Mouse (Mus musculus) right cerebral cortex, postnatal 36 days (tissue): ENCODE data around the gene Lyrm9.

Experiments used
- DNase-seq, 2 experiments: peaks; one replicate each; pipeline ENCODE4 v3.0.0; 2022; ENCODE audit warnings: low spot score in 2 of 2, mixed read lengths in 1 of 2

The Lyrm9 gene

GRCm38 (mm10) chr11:78814461-78814941, 11.9 kb upstream of the Lyrm9 start:
- no peak for DNase-seq

- no peak for DNase-seq
Observed at GRCm38 (mm10) chr11:78815986-78816792, 10.2 kb upstream of the Lyrm9 start.

- DNase-seq: no peak
Observed at GRCm38 (mm10) chr11:78817311-78818022, 8.9 kb upstream of the Lyrm9 start.

DNA sequence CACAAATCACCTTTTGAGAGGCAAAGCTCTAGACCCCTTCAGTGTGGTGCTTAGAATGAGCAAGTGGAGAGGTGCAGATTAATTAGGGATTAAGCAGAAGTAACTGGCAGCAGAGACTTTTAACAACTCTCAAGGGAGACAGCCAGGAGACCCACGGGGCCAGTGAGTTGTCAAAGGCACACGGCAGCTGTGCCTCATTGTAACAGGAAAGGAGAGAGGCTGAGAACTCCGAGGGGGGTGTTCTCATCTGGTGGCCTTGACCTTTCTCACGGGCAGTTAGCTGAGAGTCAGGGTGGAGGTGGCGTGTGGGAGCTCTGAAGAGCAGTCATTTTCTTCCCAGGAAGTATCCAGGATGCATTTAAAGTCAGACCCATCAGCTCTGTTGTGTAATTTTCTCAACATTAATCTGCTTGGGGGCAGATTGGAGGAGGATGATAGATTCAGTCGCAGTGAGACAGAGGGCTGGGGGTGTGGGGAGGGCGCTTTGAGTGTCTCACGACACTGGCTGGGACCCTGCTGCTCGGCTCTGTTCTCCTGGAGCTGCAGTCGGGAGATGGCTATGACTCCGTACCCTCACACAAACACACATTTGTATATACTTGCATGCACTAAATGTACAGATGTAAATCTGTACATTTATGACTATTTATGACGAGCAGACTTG, 5.9 kb upstream of the Lyrm9 start:
- DNase-seq: no peak

- no peak for DNase-seq
Observed at GRCm38 (mm10) chr11:78822792-78823498, 3.4 kb upstream of the Lyrm9 start.

- peak in 1 of 2 experiments; percentile 20 for DNase-seq
Observed at GRCm38 (mm10) chr11:78827546-78827945, 1.2 kb downstream of the Lyrm9 start.

GRCm38 (mm10) chr11:78828386-78828785, 2.0 kb downstream of the Lyrm9 start:
- no peak for DNase-seq

DNA sequence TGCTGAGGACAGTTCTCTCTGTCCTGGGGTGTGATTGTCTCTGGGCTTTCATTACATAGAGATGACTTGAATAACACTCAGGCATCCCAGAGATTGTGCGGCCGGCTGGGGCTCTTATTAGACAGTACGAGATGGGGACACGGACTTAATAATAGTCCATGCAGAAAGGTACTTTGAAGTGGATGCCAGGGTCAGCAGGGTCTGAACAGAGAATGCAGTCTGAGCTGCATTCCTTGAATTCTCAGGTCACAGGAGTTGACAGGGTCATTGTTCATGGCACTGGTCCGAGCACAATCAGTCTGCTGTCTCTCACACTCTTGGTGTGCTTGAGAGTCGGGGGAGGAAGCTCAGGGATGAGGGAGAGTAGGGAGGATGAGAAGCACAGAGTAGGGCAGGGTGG, 3.0 kb downstream of the Lyrm9 start:
- DNase-seq: no peak

DNA sequence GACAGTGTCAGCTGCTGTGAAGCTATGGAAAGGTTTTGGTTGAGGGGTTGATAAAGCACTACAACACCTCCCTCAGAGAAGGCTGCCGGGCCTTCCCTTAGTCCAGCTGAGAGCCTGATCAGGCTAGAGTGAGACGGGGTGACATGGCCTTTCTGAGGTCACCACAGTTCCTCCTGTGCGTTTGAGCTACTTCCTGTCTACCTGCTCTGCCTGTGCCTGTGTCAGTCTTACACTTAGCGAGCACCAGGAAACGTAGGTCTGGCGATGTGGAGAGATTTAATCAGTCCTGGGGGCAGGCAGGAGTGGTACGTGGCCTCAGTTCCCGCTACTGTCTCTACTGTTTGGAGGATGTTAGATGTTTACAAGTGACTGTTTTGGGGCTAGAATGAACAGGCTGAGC, 3.8 kb downstream of the Lyrm9 start:
- DNase-seq: no peak

GRCm38 (mm10) chr11:78831716-78832115, 5.3 kb downstream of the Lyrm9 start:
- peak; percentile 64 for DNase-seq

DNA sequence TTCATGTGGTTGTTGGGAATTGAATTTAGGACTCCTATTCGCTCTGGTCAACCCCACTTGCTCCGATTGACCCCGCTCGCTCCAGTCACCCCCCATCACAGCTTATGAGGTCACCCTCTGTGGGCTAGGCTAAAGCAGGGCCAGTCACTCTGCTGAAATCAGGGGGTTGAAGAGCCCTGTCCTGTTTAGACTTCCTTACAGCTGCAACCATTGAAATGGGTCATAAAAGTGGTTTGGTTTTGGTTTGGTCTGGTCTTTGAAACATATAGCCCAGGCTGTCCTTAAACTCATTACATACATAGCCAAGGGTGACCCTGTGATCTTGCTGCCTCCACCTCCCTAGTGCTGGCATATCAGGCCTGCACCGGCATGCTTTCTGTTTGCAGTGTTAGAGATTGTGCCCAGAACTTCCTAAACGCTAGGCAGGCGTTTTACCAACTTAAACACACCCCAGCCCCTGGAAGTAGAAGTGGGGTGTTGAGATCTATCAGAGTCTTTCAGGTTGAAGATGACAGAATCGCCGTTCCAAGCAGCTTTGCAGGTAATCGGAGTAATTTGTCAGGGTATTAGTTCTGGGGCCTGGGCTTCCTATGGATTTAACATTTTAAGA, 5.8 kb downstream of the Lyrm9 start:
- no peak for DNase-seq

GRCm38 (mm10) chr11:78832816-78833314, 6.5 kb downstream of the Lyrm9 start:
- no peak for DNase-seq

- DNase-seq: no peak
Observed at GRCm38 (mm10) chr11:78836486-78836885, 10.1 kb downstream of the Lyrm9 start.

DNA sequence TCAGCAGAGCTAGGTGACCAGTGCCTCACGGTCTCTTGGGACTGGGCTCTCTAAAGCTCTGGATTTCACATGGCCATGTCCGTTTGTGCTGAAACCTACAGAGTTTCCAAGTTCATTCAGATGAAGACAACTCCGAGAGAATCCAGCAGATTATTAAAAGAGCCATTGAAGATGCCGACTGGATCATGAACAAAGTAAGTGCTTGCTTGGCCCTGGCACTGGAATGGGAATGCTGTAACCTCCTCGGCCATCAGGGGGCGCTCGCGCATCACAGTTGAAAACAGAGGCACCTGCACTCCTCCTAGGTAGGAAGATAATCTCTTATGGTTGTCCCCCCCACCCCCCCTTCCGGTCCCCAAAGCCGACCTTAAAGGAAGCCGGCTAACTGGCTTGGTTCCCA, 11.6 kb downstream of the Lyrm9 start:
- DNase-seq: peak in 1 of 2 experiments; percentile 51

- DNase-seq: no peak
Observed at GRCm38 (mm10) chr11:78839491-78839890, 13.1 kb downstream of the Lyrm9 start.

- DNase-seq: no peak
Observed at GRCm38 (mm10) chr11:78840141-78840540, 13.8 kb downstream of the Lyrm9 start.

DNA sequence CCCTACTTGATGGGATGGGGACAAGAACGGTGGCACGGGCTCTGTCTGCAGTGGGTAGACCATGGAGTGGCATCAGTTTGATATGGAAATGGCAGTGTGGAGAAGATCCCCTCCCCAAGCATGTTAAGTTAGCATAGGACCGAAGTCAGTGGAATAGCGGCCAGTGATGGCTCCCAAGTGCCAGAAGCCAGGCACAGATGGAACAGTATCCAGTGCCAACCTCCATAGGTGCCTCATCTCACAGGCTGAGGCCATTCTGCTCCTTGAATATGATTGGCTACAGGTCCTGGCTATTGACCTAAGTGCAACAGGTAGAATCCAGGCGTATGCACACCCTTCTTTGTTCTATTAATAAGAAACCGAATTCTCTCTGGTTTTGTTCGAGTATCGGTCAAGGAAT, 15.6 kb downstream of the Lyrm9 start:
- DNase-seq: no peak

DNA sequence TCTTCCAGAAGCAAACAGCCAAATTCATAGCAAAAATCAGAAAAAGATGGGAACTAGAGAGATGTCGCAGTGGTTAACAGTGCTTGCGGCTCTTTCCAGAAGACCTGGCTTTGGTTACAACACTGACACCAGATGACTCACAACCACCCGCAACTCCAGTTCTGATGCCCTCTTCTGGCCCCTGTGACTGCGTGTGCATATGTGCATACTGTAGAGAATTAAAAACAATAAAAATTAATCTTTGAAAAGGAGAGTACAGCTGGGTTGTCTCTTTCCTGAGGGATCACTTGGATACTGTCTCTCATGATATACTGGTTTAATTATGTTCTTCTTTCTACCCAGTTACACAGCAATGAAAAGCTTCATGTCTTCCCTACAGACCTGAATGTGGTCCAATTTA, 20.2 kb downstream of the Lyrm9 start:
- DNase-seq: no peak

DNA sequence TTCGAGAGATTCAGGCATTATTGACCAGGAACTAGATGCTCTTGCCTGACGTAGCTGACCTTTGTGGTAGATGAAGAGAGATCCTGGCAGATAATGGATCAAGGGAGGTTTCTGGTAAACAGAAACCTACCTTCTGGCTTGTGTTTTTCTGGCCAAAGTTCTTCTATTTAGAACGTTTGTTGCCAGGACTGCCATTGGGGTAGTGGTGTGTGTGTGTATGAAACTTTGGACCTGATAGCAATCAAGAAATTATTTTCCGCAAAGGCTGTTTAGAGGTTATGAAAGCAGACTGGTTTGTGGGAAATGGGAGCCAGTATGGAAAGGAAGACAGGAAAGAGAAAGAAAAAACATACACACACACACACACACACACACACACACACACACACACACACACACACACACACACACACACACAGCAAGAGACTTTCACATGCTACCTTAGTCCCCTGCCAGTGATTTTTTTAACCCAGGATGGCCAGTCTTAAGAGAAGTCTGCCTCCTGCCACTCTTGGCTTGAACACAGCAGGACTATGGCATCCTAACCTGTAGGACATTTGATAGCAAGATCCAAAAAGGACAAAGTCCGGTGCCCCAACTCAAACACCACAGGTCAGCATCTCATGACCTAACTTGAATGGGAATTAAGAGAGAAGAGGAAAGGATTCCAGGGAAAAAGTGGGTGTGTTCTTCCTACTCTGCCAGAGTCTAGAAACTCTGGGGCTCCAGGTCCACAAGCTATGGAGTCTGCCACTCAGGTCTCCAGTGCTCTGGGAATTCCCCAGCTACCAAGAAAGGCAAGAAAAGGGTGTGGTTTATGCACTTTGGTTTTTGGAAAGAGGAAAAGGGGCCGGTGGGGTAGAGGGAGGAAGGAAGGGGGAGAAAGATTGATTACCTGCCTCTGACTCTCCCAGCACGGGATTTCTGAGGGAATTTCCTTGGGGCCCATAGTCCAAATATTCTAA, 21.8 kb downstream of the Lyrm9 start:
- DNase-seq: no peak

- DNase-seq: no peak
Observed at GRCm38 (mm10) chr11:78849859-78850258, 23.5 kb downstream of the Lyrm9 start.
